Mouse (Mus musculus): Measurements from ENCODE around the gene Pik3ip1. TPM values are rescaled to one million over a fixed set of nuclear protein-coding genes. Genes with fewer than 3 reads are reported as not detected.

The Pik3ip1 gene
- polyA plus RNA-seq, 1 experiment from 2014 or later = 21.3 TPM

Other genes with a start within 250 kb of the Pik3ip1 start
- 11.3 and 11.9 TPM in 2 replicates for gene Sfi1, start 136.9 kb upstream of the Pik3ip1 start, polyA plus RNA-seq (2014; fragmentation: Nextera tagmentation; extraction: Ambion mirVana)
- gene Eif4enif1, start 128.0 kb upstream of the Pik3ip1 start, polyA plus RNA-seq (2014; fragmentation: Nextera tagmentation; extraction: Ambion mirVana) = 48.7 and 54.0 TPM in 2 replicates
- gene Drg1, start 64.0 kb upstream of the Pik3ip1 start, polyA plus RNA-seq (2014; fragmentation: Nextera tagmentation; extraction: Ambion mirVana) = 206 and 216 TPM in 2 replicates
- 47.6 and 50.4 TPM in 2 replicates for gene Patz1, start 41.5 kb upstream of the Pik3ip1 start, polyA plus RNA-seq (2014; fragmentation: Nextera tagmentation; extraction: Ambion mirVana)
- 146 and 148 TPM in 2 replicates for gene Limk2, start 78.8 kb downstream of the Pik3ip1 start, polyA plus RNA-seq (2014; fragmentation: Nextera tagmentation; extraction: Ambion mirVana)
- gene Rnf185, start 122.0 kb downstream of the Pik3ip1 start, polyA plus RNA-seq (2014; fragmentation: Nextera tagmentation; extraction: Ambion mirVana) = 46.3 and 50.6 TPM in 2 replicates
- gene Pla2g3, start 157.9 kb downstream of the Pik3ip1 start, polyA plus RNA-seq (2014; fragmentation: Nextera tagmentation; extraction: Ambion mirVana) = 0.67 and 0.81 TPM in 2 replicates
- 5.7 and 6.9 TPM in 2 replicates for gene Inpp5j, start 174.4 kb downstream of the Pik3ip1 start, polyA plus RNA-seq (2014; fragmentation: Nextera tagmentation; extraction: Ambion mirVana)
- 105 and 122 TPM in 2 replicates for gene Selenom, start 184.3 kb downstream of the Pik3ip1 start, polyA plus RNA-seq (2014; fragmentation: Nextera tagmentation; extraction: Ambion mirVana)
- 15.0 and 17.3 TPM in 2 replicates for gene Smtn, start 210.2 kb downstream of the Pik3ip1 start, polyA plus RNA-seq (2014; fragmentation: Nextera tagmentation; extraction: Ambion mirVana)

Measured in hindbrain, embryonic 14.5 days (tissue).